Mouse (Mus musculus): ENCODE measurements around the gene Ms4a12. TPM values are rescaled to one million over a fixed set of nuclear protein-coding genes. Genes with fewer than 3 reads are reported as not detected.
"Not testable (repeated sequence)": the region's sequence is repeated elsewhere in the genome, so short reads cannot be mapped to it uniquely, and the experiment has no call there.

Ms4a12 gene
- polyA plus RNA-seq (2011; ENCODE audit: insufficient read length, low read depth, missing spikeins) = not detected in 2 replicates

GRCm38 (mm10) chr19:11232348-11232747, at the start of gene Ms4a12:
TSS of gene Ms4a12 (minus strand) at chr19:11232448.
- H3K4me1 ChIP-seq (ENCODE audit: control insufficient read depth, insufficient read depth, low read length) = 0 out of 2 replicates have a peak, but pooled peaks cover 3% of the 10 kb centered on the region
- no peak within 1 kb of the TSS for H3K4me3 ChIP-seq (ENCODE audit: insufficient read depth, low read length)
- TF ChIP-seq POLR2A (IDR thresholded peaks at IDR 0.05; ENCODE audit: low read depth, low read length) (no peak), CTCF (IDR thresholded peaks at IDR 0.05; ENCODE audit: borderline replicate concordance, insufficient read depth, low read length) (no peak)
- no peak within 1 kb of the TSS for H3K27ac ChIP-seq (ENCODE audit: insufficient read depth, low read length)

- TF ChIP-seq POLR2A (IDR thresholded peaks at IDR 0.05; ENCODE audit: low read depth, low read length) (no peak), CTCF (IDR thresholded peaks at IDR 0.05; ENCODE audit: borderline replicate concordance, insufficient read depth, low read length) (no peak)
- Histone ChIP-seq H3K4me1 (ENCODE audit: control insufficient read depth, insufficient read depth, low read length) (no peaks in the 10 kb centered on the region), H3K4me3 (ENCODE audit: insufficient read depth, low read length) (no peak overlapping the region), H3K27ac (ENCODE audit: insufficient read depth, low read length) (no peak overlapping the region)
Measured at GRCm38 (mm10) chr19:11280223-11280622, 48.0 kb upstream of the Ms4a12 start.

GRCm38 (mm10) chr19:11276431-11276830, 44.2 kb upstream of the Ms4a12 start:
- no peak overlapping the region for H3K27ac ChIP-seq (ENCODE audit: insufficient read depth, low read length)
- no peaks in the 10 kb centered on the region for H3K4me1 ChIP-seq (ENCODE audit: control insufficient read depth, insufficient read depth, low read length)
- H3K4me3 ChIP-seq (ENCODE audit: insufficient read depth, low read length) = no peak overlapping the region
- TF ChIP-seq POLR2A (IDR thresholded peaks at IDR 0.05; ENCODE audit: low read depth, low read length) (no peak), CTCF (IDR thresholded peaks at IDR 0.05; ENCODE audit: borderline replicate concordance, insufficient read depth, low read length) (no peak)

- TF ChIP-seq POLR2A (IDR thresholded peaks at IDR 0.05; ENCODE audit: low read depth, low read length) (no peak), CTCF (IDR thresholded peaks at IDR 0.05; ENCODE audit: borderline replicate concordance, insufficient read depth, low read length) (no peak)
Measured at GRCm38 (mm10) chr19:11266956-11267355, 34.7 kb upstream of the Ms4a12 start.

GRCm38 (mm10) chr19:11266052-11266845, 34.0 kb upstream of the Ms4a12 start, which contains the start of gene Ms4a1:
TSS of gene Ms4a1 (minus strand) at chr19:11266241.
- no peak for TF ChIP-seq POLR2A (IDR thresholded peaks at IDR 0.05; ENCODE audit: low read depth, low read length)
- TF ChIP-seq CTCF (IDR thresholded peaks at IDR 0.05; ENCODE audit: borderline replicate concordance, insufficient read depth, low read length) = no peak
- no peak within 1 kb of the TSS for H3K27ac ChIP-seq (ENCODE audit: insufficient read depth, low read length)
- no peaks in the 10 kb centered on the region for H3K4me1 ChIP-seq (ENCODE audit: control insufficient read depth, insufficient read depth, low read length)
- H3K4me3 ChIP-seq (ENCODE audit: insufficient read depth, low read length) = no peak within 1 kb of the TSS

More at GRCm38 (mm10) chr19:11266956-11267355, 34.7 kb upstream of the Ms4a12 start:
- H3K4me1 ChIP-seq (ENCODE audit: control insufficient read depth, insufficient read depth, low read length) = no peaks in the 10 kb centered on the region
- H3K4me3 ChIP-seq (ENCODE audit: insufficient read depth, low read length) = no peak overlapping the region
- no peak overlapping the region for H3K27ac ChIP-seq (ENCODE audit: insufficient read depth, low read length)

- no peak overlapping the region for H3K4me3 ChIP-seq (ENCODE audit: insufficient read depth, low read length)
- no peak overlapping the region for H3K27ac ChIP-seq (ENCODE audit: insufficient read depth, low read length)
- H3K4me1 ChIP-seq (ENCODE audit: control insufficient read depth, insufficient read depth, low read length) = no peaks in the 10 kb centered on the region
- TF ChIP-seq CTCF (IDR thresholded peaks at IDR 0.05; ENCODE audit: borderline replicate concordance, insufficient read depth, low read length) (no peak), POLR2A (IDR thresholded peaks at IDR 0.05; ENCODE audit: low read depth, low read length) (no peak)
Measured at GRCm38 (mm10) chr19:11264602-11265185, 32.4 kb upstream of the Ms4a12 start.

GRCm38 (mm10) chr19:11263549-11263948, 31.3 kb upstream of the Ms4a12 start:
- no peaks in the 10 kb centered on the region for H3K4me1 ChIP-seq (ENCODE audit: control insufficient read depth, insufficient read depth, low read length)
- H3K27ac ChIP-seq (ENCODE audit: insufficient read depth, low read length) = no peak overlapping the region

GRCm38 (mm10) chr19:11262932-11263331, 30.7 kb upstream of the Ms4a12 start:
- not testable (repeated sequence) for H3K27ac ChIP-seq (ENCODE audit: insufficient read depth, low read length); H3K4me1 ChIP-seq (ENCODE audit: control insufficient read depth, insufficient read depth, low read length); H3K4me3 ChIP-seq (ENCODE audit: insufficient read depth, low read length)

More at GRCm38 (mm10) chr19:11263549-11263948, 31.3 kb upstream of the Ms4a12 start:
- no peak for TF ChIP-seq CTCF (IDR thresholded peaks at IDR 0.05; ENCODE audit: borderline replicate concordance, insufficient read depth, low read length)
- no peak for TF ChIP-seq POLR2A (IDR thresholded peaks at IDR 0.05; ENCODE audit: low read depth, low read length)
- H3K4me3 ChIP-seq (ENCODE audit: insufficient read depth, low read length) = no peak overlapping the region

- H3K4me1 ChIP-seq (ENCODE audit: control insufficient read depth, insufficient read depth, low read length) = no peaks in the 10 kb centered on the region
- no peak overlapping the region for H3K27ac ChIP-seq (ENCODE audit: insufficient read depth, low read length)
- H3K4me3 ChIP-seq (ENCODE audit: insufficient read depth, low read length) = no peak overlapping the region
- TF ChIP-seq CTCF (IDR thresholded peaks at IDR 0.05; ENCODE audit: borderline replicate concordance, insufficient read depth, low read length) (no peak), POLR2A (IDR thresholded peaks at IDR 0.05; ENCODE audit: low read depth, low read length) (no peak)
Measured at GRCm38 (mm10) chr19:11261522-11261921, 29.3 kb upstream of the Ms4a12 start.

- no peak for TF ChIP-seq CTCF (IDR thresholded peaks at IDR 0.05; ENCODE audit: borderline replicate concordance, insufficient read depth, low read length)
- no peak for TF ChIP-seq POLR2A (IDR thresholded peaks at IDR 0.05; ENCODE audit: low read depth, low read length)
- Histone ChIP-seq H3K4me1 (ENCODE audit: control insufficient read depth, insufficient read depth, low read length) (no peaks in the 10 kb centered on the region), H3K4me3 (ENCODE audit: insufficient read depth, low read length) (no peak overlapping the region), H3K27ac (ENCODE audit: insufficient read depth, low read length) (no peak overlapping the region)
Measured at GRCm38 (mm10) chr19:11244230-11244629, 12.0 kb upstream of the Ms4a12 start.
